Mouse (Mus musculus) kidney, adult 2 months (tissue): Measurements from ENCODE around the gene Srrm2. TPM values are rescaled to one million over a fixed set of nuclear protein-coding genes. Genes with fewer than 3 reads are reported as not detected.

Source experiments
- DNase-seq: peaks from one replicate; pipeline ENCODE4 v3.0.0; 2021
- H3K27ac ChIP-seq: fragments of 200-500 bp; 2 replicates; pipeline ENCODE4 v1.5.1; 2012; ENCODE audit warnings: low read depth, low read length, control low read depth, inconsistent platforms; ENCODE audit not compliant: insufficient read depth
- H3K27me3 ChIP-seq: fragments of 200-500 bp; replicated peaks from 2 replicates; pipeline ENCODE4 v1.6.1; 2012; ENCODE audit warnings: mild to moderate bottlenecking, moderate library complexity, low read length, inconsistent platforms; ENCODE audit not compliant: control insufficient read depth, insufficient read depth
- H3K36me3 ChIP-seq: fragments of 200-500 bp; 2 replicates; pipeline ENCODE4 v1.6.1; 2012; ENCODE audit warnings: mild to moderate bottlenecking, moderate library complexity, low read length, inconsistent platforms; ENCODE audit not compliant: control insufficient read depth, insufficient read depth
- H3K4me1 ChIP-seq: fragments of 200-500 bp; 2 replicates; pipeline ENCODE4 v1.6.1; 2011; ENCODE audit warnings: low read length; ENCODE audit not compliant: control insufficient read depth, insufficient read depth
- H3K4me3 ChIP-seq: fragments of 200-500 bp; 2 replicates; pipeline ENCODE4 v1.5.1; 2011; ENCODE audit warnings: mild to moderate bottlenecking, low read depth, low read length, control low read depth; ENCODE audit not compliant: insufficient read depth
- CTCF ChIP-seq: fragments of 200-500 bp; conservative IDR thresholded peaks from 2 replicates; pipeline ENCODE4 v1.5.1; 2011; ENCODE audit warnings: low read depth, mild to moderate bottlenecking, control low read depth, low read length, moderate library complexity, mixed read lengths; ENCODE audit not compliant: insufficient read depth, insufficient read length
- POLR2A ChIP-seq: fragments of 200-500 bp; IDR thresholded peaks from one replicate; pipeline ENCODE4 v1.6.1; 2011; ENCODE audit warnings: low read depth, low read length, control low read depth
- WGBS: fragments of 180-500 bp; shearing (Covaris S2); methylation state at CpG from one replicate; pipeline ENCODE4 v1.1.7; 2018; 5-methylcytosine and 5-hydroxymethylcytosine counted together
- polyA plus RNA-seq: library from polyadenylated mRNA; depleted of rRNA; stranded (reverse); fragments of >200 nt; gene quantifications from 2 replicates; pipeline ENCODE4 v1.2.3, GENCODE M21; 2012

Srrm2 gene
- polyA plus RNA-seq, 1 experiment: 394 TPM

GRCm38 (mm10) chr17:23744651-23745050 is 45.7 kb upstream of the Srrm2 start:
- H3K27ac ChIP-seq: no peak overlapping the region
- no peak for TF ChIP-seq POLR2A
- TF ChIP-seq CTCF: no peak
- no peak overlapping the region for H3K4me3 ChIP-seq
- no peak for DNase-seq
- WGBS: 16% methylated on average over 14 of the region's 14 CpGs
- no peaks in the 10 kb centered on the region for H3K4me1 ChIP-seq
- H3K36me3 ChIP-seq: no peaks in the 10 kb centered on the region
- peaks cover 4% of the 10 kb centered on the region; the same call in 1 of the 2 replicates for H3K27me3 ChIP-seq

- no peak for DNase-seq
- no peaks in the 10 kb centered on the region for H3K36me3 ChIP-seq
- no peak within 1 kb of the TSS for H3K27ac ChIP-seq
- WGBS: 1% methylated on average over 45 of the region's 45 CpGs
- peaks cover 4% of the 10 kb centered on the region; the same call in 1 of the 2 replicates for H3K27me3 ChIP-seq
- TF ChIP-seq CTCF (no peak), POLR2A (no peak)
- no peaks in the 10 kb centered on the region for H3K4me1 ChIP-seq
- no peak within 1 kb of the TSS for H3K4me3 ChIP-seq
Measured at GRCm38 (mm10) chr17:23745301-23746251, 44.8 kb upstream of the Srrm2 start, which contains the start of gene Kremen2. Kremen2 (minus strand) TSS chr17:23745833.

GRCm38 (mm10) chr17:23746311-23746710 is 44.0 kb upstream of the Srrm2 start:
- no peak for DNase-seq
- WGBS: 32% methylated on average over 12 of the region's 12 CpGs
- no peak overlapping the region for H3K27ac ChIP-seq
- no peaks in the 10 kb centered on the region for H3K36me3 ChIP-seq
- TF ChIP-seq CTCF (no peak), POLR2A (no peak)
- H3K27me3 ChIP-seq: peaks cover 4% of the 10 kb centered on the region; the same call in 1 of the 2 replicates
- H3K4me1 ChIP-seq: no peaks in the 10 kb centered on the region
- no peak overlapping the region for H3K4me3 ChIP-seq

GRCm38 (mm10) chr17:23746767-23747166 is 43.6 kb upstream of the Srrm2 start:
- H3K36me3 ChIP-seq: no peaks in the 10 kb centered on the region
- H3K4me3 ChIP-seq: no peak overlapping the region
- H3K4me1 ChIP-seq: no peaks in the 10 kb centered on the region
- TF ChIP-seq POLR2A (no peak), CTCF (no peak)
- 85% methylated on average over 3 of the region's 3 CpGs for WGBS
- no peak overlapping the region for H3K27ac ChIP-seq
- DNase-seq: no peak
- peaks cover 4% of the 10 kb centered on the region; the same call in 1 of the 2 replicates for H3K27me3 ChIP-seq

- no peak overlapping the region for H3K4me3 ChIP-seq
- H3K27me3 ChIP-seq: peaks cover 4% of the 10 kb centered on the region; the same call in 1 of the 2 replicates
- 90% methylated on average over 3 of the region's 3 CpGs for WGBS
- H3K27ac ChIP-seq: no peak overlapping the region
- TF ChIP-seq POLR2A: no peak
- H3K4me1 ChIP-seq: no peaks in the 10 kb centered on the region
- no peaks in the 10 kb centered on the region for H3K36me3 ChIP-seq
- no peak for DNase-seq
Measured at GRCm38 (mm10) chr17:23747471-23747870, 42.9 kb upstream of the Srrm2 start.

GRCm38 (mm10) chr17:23748026-23748425 is 42.3 kb upstream of the Srrm2 start:
- no peak for DNase-seq
- H3K36me3 ChIP-seq: no peaks in the 10 kb centered on the region
- WGBS: 20% methylated on average over 6 of the region's 6 CpGs
- TF ChIP-seq CTCF (no peak), POLR2A (no peak)
- H3K4me1 ChIP-seq: no peaks in the 10 kb centered on the region
- no peak overlapping the region for H3K4me3 ChIP-seq
- no peak overlapping the region for H3K27ac ChIP-seq
- peaks cover 4% of the 10 kb centered on the region; the same call in 1 of the 2 replicates for H3K27me3 ChIP-seq

- 17% methylated on average over 10 of the region's 10 CpGs for WGBS
- TF ChIP-seq CTCF (peak; percentile 71), POLR2A (no peak)
- DNase-seq: peak; percentile 93
Measured at GRCm38 (mm10) chr17:23748631-23749391, 41.5 kb upstream of the Srrm2 start.

More at GRCm38 (mm10) chr17:23748631-23749391, 41.5 kb upstream of the Srrm2 start:
- peak overlapping the region; percentile 54 for H3K27ac ChIP-seq
- no peaks in the 10 kb centered on the region for H3K36me3 ChIP-seq
- H3K4me1 ChIP-seq: no peaks in the 10 kb centered on the region
- H3K27me3 ChIP-seq: peaks cover 4% of the 10 kb centered on the region; the same call in 1 of the 2 replicates
- H3K4me3 ChIP-seq: peak overlapping the region; percentile 49
